Mouse (Mus musculus) stomach, postnatal 0 days (tissue): ENCODE measurements around the gene Mbnl2. TPM values are rescaled to one million over a fixed set of nuclear protein-coding genes. Genes with fewer than 3 reads are reported as not detected.

Experiments used
- ATAC-seq: fragments of 200-750 bp; cut with Nextera tagmentation; 2 replicates; pipeline ENCODE4 v1.8.0; 2017; ENCODE audit not compliant: low FRiP score, low TSS enrichment
- DNase-seq: peaks from one replicate; pipeline ENCODE4 v3.0.0-alpha.2; 2016; ENCODE audit warnings: low spot score
- H3K27ac ChIP-seq: fragments of 300-500 bp; sonication (generic); replicated peaks from 2 replicates; pipeline ENCODE4 v1.5.1; 2014; ENCODE audit warnings: mild to moderate bottlenecking, control low read depth
- H3K27me3 ChIP-seq: fragments of 300-500 bp; sonication (generic); 2 replicates; pipeline ENCODE4 v1.6.1; 2014; ENCODE audit warnings: low read length; ENCODE audit not compliant: control insufficient read depth, insufficient read depth
- H3K36me3 ChIP-seq: fragments of 300-500 bp; sonication (generic); 2 replicates; pipeline ENCODE4 v1.6.1; 2014; ENCODE audit warnings: low read length, mixed read lengths; ENCODE audit not compliant: control insufficient read depth, insufficient read depth
- H3K4me1 ChIP-seq: fragments of 300-500 bp; sonication (generic); replicated peaks from 2 replicates; pipeline ENCODE4 v1.6.1; 2014; ENCODE audit warnings: antibody characterized with exemption; ENCODE audit not compliant: control insufficient read depth, insufficient read depth
- H3K4me2 ChIP-seq: fragments of 300-500 bp; sonication (generic); replicated peaks from 2 replicates; pipeline ENCODE4 v1.6.1; 2014; ENCODE audit warnings: low read depth, mild to moderate bottlenecking, control low read depth, moderate library complexity
- H3K4me3 ChIP-seq: fragments of 300-500 bp; sonication (generic); 2 replicates; pipeline ENCODE4 v1.5.1; 2014; ENCODE audit warnings: low read depth, low read length, control low read depth
- H3K9ac ChIP-seq: fragments of 300-500 bp; sonication (generic); 2 replicates; pipeline ENCODE4 v1.6.1; 2014; ENCODE audit warnings: mild to moderate bottlenecking, low read length, control low read depth, mixed read lengths
- H3K9me3 ChIP-seq: fragments of 300-500 bp; sonication (generic); 2 replicates; pipeline ENCODE4 v1.6.1; 2016; ENCODE audit warnings: low read length; ENCODE audit not compliant: control insufficient read depth
- CTCF ChIP-seq: IDR thresholded peaks from 2 replicates; pipeline ENCODE4 v1.5.1; 2016; ENCODE audit warnings: antibody characterized with exemption, low read depth, mild to moderate bottlenecking, moderate library complexity
- EP300 ChIP-seq: optimal IDR thresholded peaks from 2 replicates; pipeline ENCODE3; 2016; ENCODE audit warnings: antibody characterized with exemption
- WGBS: fragments of 180-500 bp; shearing (Covaris S2); extraction: QIAGEN DNeasy Blood & Tissue Kit; methylation state at CpG from one replicate; pipeline ENCODE4 v1.1.7; 2014; 5-methylcytosine and 5-hydroxymethylcytosine counted together
- polyA plus RNA-seq: library from polyadenylated mRNA; unstranded; fragments of >200 nt; fragmentation: Nextera tagmentation; extraction: Ambion mirVana; gene quantifications from 2 replicates; pipeline ENCODE4 v1.2.1, GENCODE M21; 2015

Mbnl2 gene
- polyA plus RNA-seq, 1 experiment from 2014 or later = 104 TPM

DNA sequence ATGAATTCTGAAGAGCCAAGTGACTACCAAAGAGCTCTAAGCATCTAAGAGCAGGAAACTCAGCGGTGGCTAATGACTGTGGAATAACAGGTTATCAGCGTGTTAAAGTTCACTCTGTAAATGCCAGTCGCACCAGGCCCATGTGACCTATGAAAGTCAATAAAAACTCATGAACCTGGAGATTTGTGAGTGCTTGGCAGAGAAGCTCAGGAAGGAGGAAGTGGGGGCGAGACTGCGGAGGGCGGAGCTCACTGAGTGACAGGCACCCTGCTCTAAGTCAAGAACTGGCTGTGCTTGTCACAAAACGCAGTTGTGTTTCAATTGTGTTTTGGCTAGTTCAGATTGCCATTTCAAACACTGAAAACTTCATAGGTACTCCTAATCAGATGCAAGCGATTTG lies 131.4 kb downstream of the Mbnl2 start:
- TF ChIP-seq CTCF = no peak
- no peak for TF ChIP-seq EP300
- WGBS = 34% methylated on average over 8 of the region's 8 CpGs
- no peak overlapping the region for H3K4me3 ChIP-seq
- H3K27ac ChIP-seq = peak overlapping the region; percentile 86
- no peak overlapping the region for H3K9ac ChIP-seq
- no peaks in the 10 kb centered on the region for H3K27me3 ChIP-seq
- DNase-seq (peak; percentile 84), ATAC-seq (peak; percentile 94)
- H3K4me2 ChIP-seq = no peak overlapping the region
- H3K4me1 ChIP-seq = 0 out of 2 replicates have a peak, but pooled peaks cover 3% of the 10 kb centered on the region
- peaks cover 5% of the 10 kb centered on the region for H3K36me3 ChIP-seq
- H3K9me3 ChIP-seq = no peaks in the 10 kb centered on the region

DNA sequence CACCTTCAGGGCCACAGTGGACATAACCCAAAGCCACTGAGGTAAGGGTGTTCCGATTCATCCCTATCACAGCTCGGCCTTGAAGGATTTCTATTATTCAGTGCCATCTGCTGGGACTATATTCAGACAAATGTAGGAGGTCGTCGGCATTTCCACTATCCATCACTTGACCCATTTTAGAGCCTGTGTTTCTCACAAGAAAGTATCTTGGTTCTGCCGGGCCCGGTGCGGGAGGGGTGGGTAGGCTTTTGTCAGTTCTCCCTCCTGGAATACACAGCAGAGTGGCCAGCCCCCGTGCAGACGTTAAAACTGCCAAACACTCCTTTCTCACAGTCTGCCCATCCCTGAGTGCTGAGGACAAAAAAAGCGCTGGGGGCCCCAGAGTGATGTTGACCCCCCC lies 134.4 kb downstream of the Mbnl2 start:
- H3K9me3 ChIP-seq = no peaks in the 10 kb centered on the region
- TF ChIP-seq EP300 = no peak
- no peak for TF ChIP-seq CTCF
- H3K36me3 ChIP-seq = peaks cover 5% of the 10 kb centered on the region

DNA sequence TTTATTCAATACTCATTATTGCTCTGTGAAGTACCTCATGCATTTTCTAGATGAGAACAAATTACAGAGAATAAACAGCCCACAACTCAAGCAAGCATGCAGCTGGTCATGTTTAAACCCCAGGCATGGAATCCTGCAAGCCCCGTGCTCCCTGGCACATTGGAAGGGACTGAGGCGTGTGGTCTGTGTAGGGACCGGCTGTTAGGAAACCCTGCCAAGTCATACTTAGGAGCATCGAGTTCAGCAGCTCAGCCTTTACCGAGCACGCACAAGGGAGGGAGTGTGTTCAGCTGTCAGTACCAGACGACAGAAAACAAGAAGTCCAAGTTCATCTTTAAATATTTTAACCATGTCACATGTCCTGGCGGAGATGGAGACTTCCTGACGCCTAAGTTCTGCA lies 141.4 kb downstream of the Mbnl2 start:
- peaks cover 7% of the 10 kb centered on the region; the same call in 1 of the 2 replicates for H3K36me3 ChIP-seq
- H3K4me3 ChIP-seq = no peak overlapping the region
- no peak overlapping the region for H3K9ac ChIP-seq
- H3K27ac ChIP-seq = no peak overlapping the region
- no peaks in the 10 kb centered on the region for H3K4me1 ChIP-seq
- H3K9me3 ChIP-seq = no peaks in the 10 kb centered on the region
- no peaks in the 10 kb centered on the region for H3K27me3 ChIP-seq
- DNase-seq (no peak), ATAC-seq (no peak; the same call in 1 of the 2 replicates)
- no peak for TF ChIP-seq CTCF
- TF ChIP-seq EP300 = no peak
- WGBS = 52% methylated on average over 9 of the region's 9 CpGs
- H3K4me2 ChIP-seq = no peak overlapping the region

More for the DNA sequence above, 134.4 kb downstream of the Mbnl2 start:
- H3K4me1 ChIP-seq = 0 out of 2 replicates have a peak, but pooled peaks cover 3% of the 10 kb centered on the region
- H3K9ac ChIP-seq = no peak overlapping the region
- DNase-seq (no peak), ATAC-seq (no peak)
- WGBS = 90% methylated on average over 10 of the region's 10 CpGs
- H3K27ac ChIP-seq = no peak overlapping the region
- no peak overlapping the region for H3K4me3 ChIP-seq
- no peaks in the 10 kb centered on the region for H3K27me3 ChIP-seq
- no peak overlapping the region for H3K4me2 ChIP-seq

DNA sequence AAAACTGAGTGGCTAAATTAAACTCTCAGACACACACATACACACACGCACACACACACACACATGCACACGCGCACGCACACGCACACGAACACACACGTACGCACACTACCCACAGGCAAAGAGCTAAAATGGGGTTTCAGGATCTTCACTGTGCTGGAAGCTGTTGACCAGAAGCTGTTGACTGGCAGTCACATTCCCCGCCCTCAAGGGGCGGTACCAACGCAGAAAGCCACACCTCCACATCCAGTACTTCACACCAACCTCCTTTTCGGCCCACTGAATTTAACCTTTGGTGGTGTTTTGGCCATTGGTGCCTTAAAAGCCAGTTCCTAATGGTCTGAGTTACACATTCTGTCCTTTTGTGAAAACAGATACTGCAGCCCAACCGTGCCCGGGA lies 143.5 kb downstream of the Mbnl2 start:
- DNase-seq (peak; percentile 31), ATAC-seq (peak; percentile 53; the same call in 1 of the 2 replicates)
- peaks cover 15% of the 10 kb centered on the region for H3K36me3 ChIP-seq
- no peak overlapping the region for H3K4me3 ChIP-seq
- no peak overlapping the region for H3K4me2 ChIP-seq
- WGBS = 74% methylated on average over 14 of the region's 14 CpGs
- H3K4me1 ChIP-seq = no peaks in the 10 kb centered on the region
- no peak overlapping the region for H3K9ac ChIP-seq
- TF ChIP-seq EP300 = no peak
- TF ChIP-seq CTCF = no peak
- no peaks in the 10 kb centered on the region for H3K27me3 ChIP-seq
- H3K27ac ChIP-seq = no peak overlapping the region
- no peaks in the 10 kb centered on the region for H3K9me3 ChIP-seq

GRCm38 (mm10) chr14:120428497-120428896 lies 153.0 kb downstream of the Mbnl2 start:
- no peak for DNase-seq
- no peak overlapping the region for H3K4me2 ChIP-seq
- WGBS = 89% methylated on average over 5 of the region's 5 CpGs
- no peak overlapping the region for H3K9ac ChIP-seq
- no peak for ATAC-seq
- peaks cover 8% of the 10 kb centered on the region for H3K36me3 ChIP-seq
- H3K9me3 ChIP-seq = no peaks in the 10 kb centered on the region
- TF ChIP-seq EP300 (no peak), CTCF (no peak)
- H3K27ac ChIP-seq = no peak overlapping the region
- H3K4me1 ChIP-seq = no peaks in the 10 kb centered on the region
- H3K27me3 ChIP-seq = no peaks in the 10 kb centered on the region
- H3K4me3 ChIP-seq = no peak overlapping the region

- Histone ChIP-seq H3K4me3 (no peak overlapping the region), H3K4me1 (no peaks in the 10 kb centered on the region), H3K4me2 (no peak overlapping the region), H3K36me3 (peaks cover 3% of the 10 kb centered on the region; the same call in 1 of the 2 replicates), H3K27me3 (no peaks in the 10 kb centered on the region), H3K9me3 (no peaks in the 10 kb centered on the region), H3K27ac (no peak overlapping the region), H3K9ac (no peak overlapping the region)
- DNase-seq = no peak
- no peak for ATAC-seq
- TF ChIP-seq EP300 (no peak), CTCF (peak; percentile 66)
Measured at GRCm38 (mm10) chr14:120432773-120433172, 157.3 kb downstream of the Mbnl2 start.
